Mouse (Mus musculus) layer of hippocampus, adult 11-12 months (tissue): ENCODE measurements at regions not wholly inside any gene's neighbourhood (a gene's known extent, or its start where the extent isn't known, plus 50 kb on each side); places are given as distances from the start of the nearest gene placed in this dataset.

Experiments used
- DNase-seq: peaks from one replicate; pipeline ENCODE4 v3.0.0; 2022; ENCODE audit warnings: low spot score

- no peak for DNase-seq
Observed at GRCm38 (mm10) chrX:12888708-12889481, 127.0 kb upstream of the Med14 start.

GRCm38 (mm10) chrX:12888010-12888707 is 126.3 kb upstream of the Med14 start:
- no peak for DNase-seq

- DNase-seq, result no peak
Observed at GRCm38 (mm10) chrX:12887516-12887915, 125.6 kb upstream of the Med14 start.

- DNase-seq, result no peak
Observed at GRCm38 (mm10) chrX:12886160-12887048, 124.5 kb upstream of the Med14 start.

- no peak for DNase-seq
Observed at GRCm38 (mm10) chrX:12879233-12879632, 117.4 kb upstream of the Med14 start.

- DNase-seq, result no peak
Observed at GRCm38 (mm10) chrX:12877506-12877905, 115.6 kb upstream of the Med14 start.

- DNase-seq, result peak; percentile 77
Observed at GRCm38 (mm10) chrX:12873698-12874144, 111.8 kb upstream of the Med14 start.

- DNase-seq, result no peak
Observed at GRCm38 (mm10) chrX:12873230-12873629, 111.4 kb upstream of the Med14 start.

GRCm38 (mm10) chrX:12866885-12867498 is 105.1 kb upstream of the Med14 start:
- no peak for DNase-seq

- DNase-seq, result no peak
Observed at GRCm38 (mm10) chrX:12866176-12866575, 104.3 kb upstream of the Med14 start.

- DNase-seq, result no peak
Observed at GRCm38 (mm10) chrX:12860168-12860567, 98.3 kb upstream of the Med14 start.

- DNase-seq, result no peak
Observed at GRCm38 (mm10) chrX:12858757-12859156, 96.9 kb upstream of the Med14 start.

- peak; percentile 54 for DNase-seq
Observed at GRCm38 (mm10) chrX:12857881-12858755, 96.2 kb upstream of the Med14 start.

GRCm38 (mm10) chrX:12855425-12855824 is 93.6 kb upstream of the Med14 start:
- no peak for DNase-seq

- peak; percentile 27 for DNase-seq
Observed at GRCm38 (mm10) chrX:12851684-12852083, 89.8 kb upstream of the Med14 start.

GRCm38 (mm10) chrX:12844431-12844830 is 82.6 kb upstream of the Med14 start:
- no peak for DNase-seq

GRCm38 (mm10) chrX:12841021-12841325 is 79.1 kb upstream of the Med14 start:
- DNase-seq, result no peak

- DNase-seq, result peak; percentile 84
Observed at GRCm38 (mm10) chrX:12840160-12841020, 78.5 kb upstream of the Med14 start.

- peak; percentile 65 for DNase-seq
Observed at GRCm38 (mm10) chrX:12839406-12840159, 77.7 kb upstream of the Med14 start.
